Comparison of ENCODE assay signal across 8 mouse cellular contexts in genomic region chr9:102544773-102545366, GRCm38 (mm10). TPM values are rescaled to one million over a fixed set of nuclear protein-coding genes. Genes with fewer than 3 reads are reported as not detected.
A peak's percentile ranks its signal among the peaks of the same experiment; 100 is the strongest.
DNase-seq lines count a peak whose midpoint lies in the region; ATAC-seq lines count a peak whose summit lies in the region.

No protein-coding gene starts in this region.

- ATAC-seq in megakaryocyte progenitor cell, adult 5-6 weeks (replicated peaks; ENCODE audit: poor library complexity) = peak; percentile 73
- ATAC-seq in erythroblast, adult 5-6 weeks (replicated peaks; ENCODE audit: low FRiP score, poor library complexity, severe bottlenecking) = no peak; the same call in 1 of the 2 replicates

- DNase-seq in ZHBTc4 (ENCODE audit: low read depth, low spot score) = peak; percentile 85
- DNase-seq in cerebellum, postnatal 36 days = peak; percentile 89 to 90
- peak; percentile 76 for DNase-seq in gastrocnemius, postnatal 14 days
- DNase-seq in induced T-regulatory cell, adult 2 months (ENCODE audit: low read depth) = peak; percentile 90
- DNase-seq in left cerebral cortex, adult 8-10 months (ENCODE audit: low spot score in 2 of 2) = peak; percentile 43 to 66
- peak; percentile 88 for DNase-seq in right cerebral cortex, postnatal 25 days

- intact Hi-C loops in gastrocnemius, postnatal 14 days (cut with DNase I; ENCODE audit: low total_unique reads) = loop anchor here (5.0 kb wide), 1 partner anchor 138 kb away; no protein-coding TSS in a partner anchor

RNA-seq across cellular contexts. Expression of gene Ky, which starts 39.3 kb away (rescaled TPM):
- total RNA-seq in gastrocnemius, postnatal 14 days (2021) = 100 to 1,000 TPM; 124 to 167 TPM
- total RNA-seq in left cerebral cortex, adult 8-10 months (2022) = 1 to 10 TPM; 1.7 to 5.1 (median 2.1) TPM
- total RNA-seq in megakaryocyte progenitor cell, adult 5-6 weeks (2015) = 0.02 TPM in 1 of 2 replicates, not detected in the other
- not detected in 2 replicates for total RNA-seq in megakaryocyte progenitor cell, adult 5-6 weeks (2017)
- not detected in 2 replicates for total RNA-seq in erythroblast, adult 5-6 weeks (2015; ENCODE audit: low replicate concordance)
- total RNA-seq in erythroblast, adult 5-6 weeks (2017; ENCODE audit: low replicate concordance) = not detected in 2 replicates

Comparison
In these comparisons a context has a peak if more than half of its experiments do, and no peak if none do; other contexts are left out.
1. RNA of gene Ky, which starts 39.3 kb away (total RNA-seq): 124 to 167 TPM in gastrocnemius, postnatal 14 days; 1.7 to 5.1 TPM in left cerebral cortex, adult 8-10 months, 0.02 TPM in megakaryocyte progenitor cell, adult 5-6 weeks and not detected in erythroblast, adult 5-6 weeks; every median in the first group is over 10 times any median in the second.
2. Peak in every context shown above with its lines, with median percentiles within 50 percentile points of each other: DNase-seq.